Comparison of ENCODE assay signal across 23 mouse cellular contexts in genomic region chr2:145793702-145794101, GRCm38 (mm10).
A peak's percentile ranks its signal among the peaks of the same experiment; 100 is the strongest.
DNase-seq lines count a peak whose midpoint lies in the region; ATAC-seq and TF ChIP-seq lines count a peak whose summit lies in the region.
"Had no signal": no experiment of that assay in that cellular context is flagged by ENCODE, and none has a peak within 500 bp of the region (broad histone marks: within the 10 kb centered on the region; RNA-seq: fewer than 3 reads in every experiment).

No protein-coding gene starts in this region.

- TF ChIP-seq CTCF in liver, postnatal 0 days (IDR thresholded peaks at IDR 0.05; ENCODE audit: low read depth), result no peak

- H3K4me2 ChIP-seq in liver, postnatal 0 days (ENCODE audit: low read depth, low read length), result no peak overlapping the region
- H3K4me2 ChIP-seq in liver, embryonic 11.5 days, result no peak overlapping the region
- H3K4me2 ChIP-seq: embryonic facial prominence, embryonic 12.5 days; forebrain, embryonic 12.5 days had no signal

- DNase-seq in heart, adult 11 months, result peak; percentile 72
- no peak for DNase-seq in heart, adult 9 months (ENCODE audit: low spot score in 2 of 2)
- peak; percentile 28 for DNase-seq in liver, postnatal 0 days
- no peak for DNase-seq in liver, embryonic 11.5 days (ENCODE audit: low spot score)
- DNase-seq in yolk sac, embryonic 10.5 days (ENCODE audit: low spot score), result peak; percentile 60
- DNase-seq: adrenal gland, adult 8-10 months; adrenal gland, postnatal 14 days; adrenal gland, postnatal 36 days; B cell, adult 2 months; cerebellum, adult 11-12 months; cerebellum, adult 2 months; cerebellum, adult 9-10 months; cerebellum, postnatal 10 days; cerebellum, postnatal 25 days had no signal

- H3K4me1 ChIP-seq in liver, postnatal 0 days (ENCODE audit: insufficient read depth), result peaks cover 6% of the 10 kb centered on the region
- no peaks in the 10 kb centered on the region for H3K4me1 ChIP-seq in liver, embryonic 11.5 days (replicated peaks; ENCODE audit: control insufficient read depth, insufficient read depth, low read length)
- H3K4me1 ChIP-seq: embryonic facial prominence, embryonic 12.5 days; forebrain, embryonic 12.5 days had no signal

- 0 out of 2 replicates have a peak overlapping the region, but pooled peaks have one; percentile 11 for H3K9ac ChIP-seq in liver, postnatal 0 days (replicated peaks)
- H3K9ac ChIP-seq in liver, embryonic 11.5 days (ENCODE audit: low read depth, low read length), result no peak overlapping the region
- H3K9ac ChIP-seq: embryonic facial prominence, embryonic 12.5 days; forebrain, embryonic 12.5 days had no signal

- no peaks in the 10 kb centered on the region for H3K36me3 ChIP-seq in liver, postnatal 0 days (replicated peaks; ENCODE audit: insufficient read depth, low read length)
- H3K36me3 ChIP-seq in liver, embryonic 11.5 days (ENCODE audit: control insufficient read depth, insufficient read depth, low read length), result no peaks in the 10 kb centered on the region
- H3K36me3 ChIP-seq: embryonic facial prominence, embryonic 10.5 days; forebrain, embryonic 10.5 days; forebrain, embryonic 12.5 days; G1E had no signal

- peak overlapping the region; percentile 18; the same call in 1 of the 2 replicates for H3K27ac ChIP-seq in liver, postnatal 0 days (ENCODE audit: low read depth)
- H3K27ac ChIP-seq in liver, embryonic 11.5 days (ENCODE audit: low read depth, low read length), result no peak overlapping the region
- H3K27ac ChIP-seq: embryonic facial prominence, embryonic 10.5 days; embryonic facial prominence, embryonic 12.5 days; forebrain, embryonic 10.5 days; forebrain, embryonic 12.5 days had no signal

- peak; percentile 61 for TF ChIP-seq EP300 in liver, postnatal 0 days (IDR thresholded peaks at IDR 0.05; ENCODE audit: low read depth)

- H3K9me3 ChIP-seq in liver, postnatal 0 days (ENCODE audit: low read length), result no peaks in the 10 kb centered on the region
- H3K9me3 ChIP-seq in liver, embryonic 11.5 days (ENCODE audit: control insufficient read depth, low read length), result no peaks in the 10 kb centered on the region
- H3K9me3 ChIP-seq: embryonic facial prominence, embryonic 10.5 days; embryonic facial prominence, embryonic 12.5 days; forebrain, embryonic 10.5 days; forebrain, embryonic 12.5 days had no signal

- peak; percentile 88 for ATAC-seq in liver, postnatal 0 days
- no peak for ATAC-seq in liver, embryonic 11.5 days (replicated peaks; ENCODE audit: low FRiP score)
- ATAC-seq: forebrain, embryonic 14.5 days; forebrain, embryonic 16.5 days had no signal

- WGBS in liver, postnatal 0 days (ENCODE audit: insufficient replicate concordance), result 29% methylated on average over 1 of the region's 1 CpGs
- 26% methylated on average over 1 of the region's 1 CpGs for WGBS in liver, embryonic 11.5 days

- H3K4me3 ChIP-seq in liver, postnatal 0 days (ENCODE audit: low read depth, low read length), result no peak overlapping the region
- H3K4me3 ChIP-seq in liver, embryonic 11.5 days (ENCODE audit: low read depth, low read length), result no peak overlapping the region
- H3K4me3 ChIP-seq: embryonic facial prominence, embryonic 10.5 days; embryonic facial prominence, embryonic 12.5 days; forebrain, embryonic 10.5 days; forebrain, embryonic 12.5 days had no signal

- H3K27me3 ChIP-seq in liver, postnatal 0 days (ENCODE audit: insufficient read depth, low read length), result no peaks in the 10 kb centered on the region
- no peaks in the 10 kb centered on the region for H3K27me3 ChIP-seq in liver, embryonic 11.5 days (replicated peaks; ENCODE audit: control insufficient read depth, insufficient read depth, low read length)
- H3K27me3 ChIP-seq: CH12.LX; embryonic facial prominence, embryonic 12.5 days; forebrain, embryonic 12.5 days; Patski had no signal

Comparison
In these comparisons a context has a peak if more than half of its experiments do, and no peak if none do; other contexts are left out.
1. DNase-seq: peak in heart, adult 11 months (single experiment), liver, postnatal 0 days (single experiment) and yolk sac, embryonic 10.5 days (single experiment); none in heart, adult 9 months (0 of 2) and liver, embryonic 11.5 days (single experiment).